Comparison of ENCODE assay signal across 13 mouse cellular contexts in the genomic region with DNA sequence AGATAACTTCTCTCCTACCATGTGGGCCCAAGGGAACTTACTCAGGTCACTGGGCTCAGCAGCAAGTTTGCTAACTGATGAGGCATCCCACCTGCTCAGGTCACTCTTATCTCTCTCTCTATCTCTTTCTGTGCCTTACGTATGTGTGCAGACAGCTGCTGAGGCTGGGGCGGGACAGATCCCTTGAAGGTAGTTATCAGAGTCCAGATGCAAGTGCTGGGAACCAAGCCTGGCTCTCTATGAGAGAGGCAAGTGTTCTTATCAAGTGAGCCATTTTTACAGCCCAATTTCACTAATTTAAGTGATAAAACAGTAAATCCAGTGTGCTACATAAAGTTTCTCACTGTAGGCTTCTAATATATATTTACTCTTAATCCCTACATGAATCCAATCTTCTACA. TPM values are rescaled to one million over a fixed set of nuclear protein-coding genes. Genes with fewer than 3 reads are reported as not detected.
"Had no signal": no experiment of that assay in that cellular context is flagged by ENCODE, and none has a peak within 500 bp of the region (broad histone marks: within the 10 kb centered on the region; RNA-seq: fewer than 3 reads in every experiment).

No protein-coding gene starts in this region.

- H3K4me1 ChIP-seq: limb, embryonic 12.5 days; lung, embryonic 15.5 days; midbrain, embryonic 13.5 days had no signal

- DNase-seq: kidney, adult 2 months; kidney, postnatal 36 days; layer of hippocampus, adult 9-11 months; layer of hippocampus, postnatal 36 days; lung, postnatal 14 days; thymus, postnatal 36 days had no signal

- ATAC-seq: inflammation-experienced regulatory T-cells, adult 6 months; midbrain, embryonic 13.5 days had no signal

- H3K27ac ChIP-seq: kidney, postnatal 0 days; limb, embryonic 12.5 days; lung, embryonic 15.5 days; macrophage; midbrain, embryonic 13.5 days had no signal

- H3K9ac ChIP-seq: limb, embryonic 12.5 days; lung, embryonic 15.5 days; midbrain, embryonic 13.5 days had no signal

- H3K27me3 ChIP-seq: limb, embryonic 12.5 days; lung, embryonic 15.5 days; midbrain, embryonic 13.5 days had no signal

- H3K4me2 ChIP-seq: limb, embryonic 12.5 days; lung, embryonic 15.5 days; midbrain, embryonic 13.5 days had no signal

- H3K4me3 ChIP-seq: limb, embryonic 12.5 days; lung, embryonic 15.5 days; midbrain, embryonic 13.5 days; myocyte had no signal

- H3K9me3 ChIP-seq: limb, embryonic 12.5 days; lung, embryonic 15.5 days; midbrain, embryonic 13.5 days had no signal

RNA-seq across cellular contexts. Expression of a gene that starts 13.6 kb away (rescaled TPM):
- polyA plus RNA-seq: macrophage had no signal
